Mouse (Mus musculus) yolk sac, embryonic 10.5 days (tissue): ENCODE data around the gene Cacna2d2.

ENCODE experiments used
- DNase-seq: peaks from one replicate; pipeline ENCODE4 v3.0.0-alpha.2; 2017; ENCODE audit warnings: low spot score

Cacna2d2 gene

DNA sequence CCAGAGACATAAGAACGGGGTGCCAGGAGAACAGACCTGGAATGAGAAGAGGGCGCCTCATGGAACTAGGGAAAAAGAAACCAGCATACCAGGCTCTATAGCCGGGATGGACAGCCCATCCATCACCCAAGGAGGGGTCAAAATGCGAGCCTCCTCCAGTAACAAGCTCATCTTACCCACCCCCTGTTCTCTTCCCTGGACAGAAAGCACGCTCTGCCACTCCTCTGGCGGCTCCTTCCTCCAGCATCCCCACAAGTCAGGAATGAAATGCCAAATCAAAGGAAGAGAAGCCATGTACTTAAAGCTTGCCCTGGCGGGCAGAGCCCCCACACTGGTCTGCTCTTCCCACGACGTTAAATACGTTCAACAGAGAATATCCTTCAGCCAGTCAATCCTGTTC lies 141.6 kb downstream of the Cacna2d2 start:
- DNase-seq: no peak

DNA sequence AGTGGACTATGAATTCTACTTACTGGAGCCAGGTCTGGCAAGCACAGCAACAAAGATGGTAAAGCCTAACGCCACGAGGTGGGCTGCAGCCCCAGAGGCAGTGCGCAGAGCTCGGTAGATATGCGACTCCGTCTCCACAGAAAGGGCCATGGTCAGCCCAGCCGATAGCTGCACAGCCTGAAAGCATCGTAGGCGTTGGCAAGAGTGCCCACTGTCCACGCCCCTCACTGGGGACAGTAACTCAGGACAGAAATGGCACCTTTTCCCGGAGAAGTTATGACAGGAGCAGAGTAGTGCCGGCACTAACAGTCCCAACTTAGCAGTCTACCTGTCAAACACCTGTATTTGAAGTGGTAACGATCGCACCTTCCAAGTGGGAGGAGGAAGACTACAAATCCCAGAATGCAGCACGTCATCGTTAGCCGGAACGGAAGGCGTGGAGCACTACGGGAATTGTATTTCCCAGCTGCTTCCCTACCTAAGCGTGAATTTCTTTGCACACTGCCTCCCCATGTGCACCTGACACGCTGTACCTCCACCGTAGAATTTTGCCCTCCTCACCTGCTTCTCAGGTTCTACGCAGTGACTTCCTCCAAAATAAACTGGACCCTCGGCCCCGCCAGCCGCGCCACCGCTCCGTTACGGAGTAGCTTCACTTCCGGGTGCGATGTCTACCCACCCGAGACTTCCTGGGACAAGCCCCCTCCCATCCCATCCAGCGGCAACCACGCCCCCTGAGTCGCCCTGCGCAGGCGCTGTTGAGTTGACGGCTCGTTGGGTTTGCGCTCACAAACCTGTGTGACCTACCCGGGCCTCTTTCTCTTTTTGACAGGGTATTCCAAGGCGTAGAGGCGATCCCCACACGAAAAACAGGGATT lies 142.3 kb downstream of the Cacna2d2 start, which contains the start of the genes Cyb561d2 and Nprl2:
Gene Cyb561d2, minus strand, starts transcription at position 720 of the 878 bp plus-strand sequence.
Gene Nprl2, plus strand, starts transcription at position 753 of the 878 bp plus-strand sequence.
- peak; percentile 96 for DNase-seq

DNA sequence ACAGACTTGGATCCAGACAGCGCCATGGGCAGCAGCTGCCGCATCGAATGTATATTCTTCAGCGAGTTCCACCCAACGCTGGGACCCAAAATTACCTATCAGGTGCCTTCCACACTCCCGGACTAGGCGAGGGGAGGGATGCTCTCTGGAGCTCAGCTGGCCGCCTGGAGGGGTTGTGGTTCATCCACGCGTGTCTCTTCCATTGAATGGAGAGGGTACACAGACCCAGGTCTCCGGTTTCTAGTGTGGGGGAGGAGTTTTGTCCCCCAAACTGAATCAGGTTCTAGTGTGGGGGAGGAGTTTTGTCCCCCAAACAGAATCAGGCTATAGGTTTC lies 142.9 kb downstream of the Cacna2d2 start:
- no peak for DNase-seq

DNA sequence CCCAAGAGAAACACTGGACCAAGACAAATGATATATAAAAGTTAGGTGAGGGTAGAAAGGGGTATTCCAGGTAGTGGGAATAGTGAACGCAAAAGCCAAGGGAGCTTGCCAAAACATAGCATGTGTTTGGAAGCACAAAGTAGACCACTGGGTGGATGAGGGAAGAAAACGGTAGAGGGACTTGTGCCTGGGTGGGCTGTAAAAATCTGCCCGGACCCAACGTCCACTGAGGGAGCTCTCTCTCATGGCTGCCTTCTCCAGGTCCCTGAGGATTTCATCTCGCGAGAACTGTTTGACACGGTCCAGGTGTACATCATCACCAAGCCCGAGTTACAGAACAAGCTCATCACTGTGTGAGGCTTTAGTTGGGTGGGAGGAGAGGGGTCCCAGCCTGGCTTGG lies 143.3 kb downstream of the Cacna2d2 start:
- no peak for DNase-seq

DNA sequence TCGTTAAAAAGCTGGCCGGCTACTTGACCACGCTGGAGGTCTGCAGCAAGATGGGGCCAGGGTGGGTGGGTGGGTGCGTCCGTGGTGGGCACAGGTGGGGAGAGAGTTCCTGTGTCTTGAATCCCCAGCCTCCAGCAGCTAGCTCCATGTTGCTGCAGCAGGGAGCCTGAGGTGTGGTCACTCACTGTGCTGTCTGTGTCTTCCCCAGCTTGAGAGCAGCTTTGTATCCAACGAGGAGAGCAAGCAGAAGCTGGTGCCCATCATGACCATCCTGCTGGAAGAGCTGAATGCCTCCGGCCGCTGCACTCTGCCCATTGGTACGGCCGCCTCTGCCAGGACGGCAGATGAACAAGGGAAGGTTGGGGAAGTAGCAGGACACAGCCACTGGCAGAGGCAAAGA lies 143.9 kb downstream of the Cacna2d2 start:
- DNase-seq: no peak

DNA sequence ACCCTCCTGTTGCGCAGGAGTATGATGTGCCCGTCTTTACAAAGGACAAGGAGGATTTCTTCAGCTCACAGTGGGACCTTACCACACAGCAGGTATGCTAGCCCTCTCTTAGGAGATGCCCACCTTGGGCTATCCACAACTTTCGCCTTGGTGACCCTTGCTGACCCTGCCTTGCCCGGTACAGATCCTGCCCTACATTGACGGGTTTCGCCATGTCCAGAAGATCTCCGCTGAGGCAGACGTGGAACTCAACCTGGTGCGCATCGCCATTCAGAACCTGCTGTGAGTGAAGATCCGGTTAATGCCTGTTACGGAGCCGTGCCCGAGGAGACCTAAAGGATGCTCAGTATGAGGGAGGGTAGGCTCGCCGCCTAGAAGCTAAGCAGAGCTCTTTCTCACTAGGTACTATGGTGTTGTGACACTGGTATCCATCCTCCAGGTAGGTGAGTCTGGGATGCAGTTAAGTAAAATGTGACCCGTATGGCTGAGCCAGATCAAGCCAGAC lies 144.8 kb downstream of the Cacna2d2 start:
- no peak for DNase-seq

DNA sequence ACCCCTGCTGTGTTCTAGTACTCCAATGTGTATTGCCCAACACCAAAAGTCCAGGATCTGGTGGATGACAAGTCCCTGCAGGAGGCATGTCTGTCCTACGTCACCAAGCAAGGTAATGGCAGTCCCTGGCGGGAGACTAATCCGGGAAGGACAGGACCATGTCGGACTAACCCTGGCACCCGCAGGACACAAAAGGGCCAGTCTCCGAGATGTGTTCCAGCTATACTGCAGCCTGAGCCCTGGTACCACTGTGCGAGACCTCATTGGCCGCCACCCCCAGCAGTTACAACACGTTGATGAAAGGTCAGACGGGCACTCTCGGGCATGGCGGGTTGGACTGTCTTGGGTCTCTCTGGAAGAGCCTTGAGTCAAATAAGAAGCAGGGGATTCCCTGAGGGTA lies 145.3 kb downstream of the Cacna2d2 start:
- DNase-seq: no peak

DNA sequence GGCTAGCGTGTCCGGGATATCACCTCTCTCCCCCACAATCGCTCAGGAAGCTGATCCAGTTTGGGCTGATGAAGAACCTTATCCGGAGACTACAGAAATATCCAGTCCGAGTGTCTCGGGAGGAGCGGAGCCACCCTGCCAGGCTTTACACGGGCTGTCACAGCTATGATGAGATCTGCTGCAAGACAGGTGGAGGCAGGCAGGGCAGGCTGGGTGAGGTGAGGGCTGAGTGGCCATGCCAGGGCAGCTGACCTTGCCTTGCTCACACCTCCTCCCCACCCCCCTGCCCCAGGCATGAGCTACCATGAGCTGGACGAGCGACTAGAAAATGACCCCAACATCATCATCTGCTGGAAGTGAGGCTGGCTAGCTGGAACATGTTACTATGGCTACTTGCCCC lies 145.8 kb downstream of the Cacna2d2 start:
- DNase-seq: no peak

DNA sequence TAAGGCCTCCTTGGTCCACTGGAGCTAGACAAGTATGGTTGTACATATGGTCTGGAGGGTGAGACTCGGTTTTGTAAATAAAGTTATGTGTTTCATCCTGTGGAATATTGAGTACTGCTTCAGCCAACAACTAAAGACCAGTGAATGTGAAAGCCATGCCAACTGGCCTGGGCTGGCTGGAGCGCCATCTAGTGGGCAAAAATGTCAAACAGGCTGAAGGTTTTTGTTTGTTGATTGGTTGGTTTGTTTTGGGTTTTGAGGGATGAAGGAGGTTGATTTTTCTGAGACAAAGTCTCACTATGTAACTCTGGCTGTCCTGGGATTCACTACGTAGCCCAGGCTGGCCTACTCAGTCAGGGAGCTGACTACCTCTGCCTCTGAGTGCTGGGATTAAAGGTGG lies 146.2 kb downstream of the Cacna2d2 start:
- DNase-seq: peak; percentile 54

DNA sequence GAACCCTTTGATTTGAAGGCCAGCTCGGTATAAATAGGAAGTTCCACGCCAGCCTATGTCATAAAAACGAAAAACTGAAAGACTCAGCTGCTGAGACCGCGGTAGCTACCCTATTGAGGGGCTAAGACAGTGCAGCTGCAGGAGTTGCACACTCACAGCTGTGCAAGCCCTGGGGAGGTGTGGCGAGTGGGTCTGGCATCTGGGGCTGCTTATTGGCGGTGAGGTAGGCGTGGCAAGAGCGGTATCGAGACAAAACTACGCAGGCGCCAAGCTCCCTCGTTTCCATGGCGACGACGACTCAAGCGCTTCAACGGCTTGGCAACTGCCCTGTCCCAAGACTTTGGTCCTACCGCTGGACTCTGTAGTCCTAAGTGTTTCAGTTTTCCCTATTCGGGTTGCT lies 147.6 kb downstream of the Cacna2d2 start, which contains the start of gene Zmynd10:
Gene Zmynd10, plus strand, starts transcription at position 273 of the 400 bp plus-strand sequence.
- DNase-seq: peak; percentile 83

DNA sequence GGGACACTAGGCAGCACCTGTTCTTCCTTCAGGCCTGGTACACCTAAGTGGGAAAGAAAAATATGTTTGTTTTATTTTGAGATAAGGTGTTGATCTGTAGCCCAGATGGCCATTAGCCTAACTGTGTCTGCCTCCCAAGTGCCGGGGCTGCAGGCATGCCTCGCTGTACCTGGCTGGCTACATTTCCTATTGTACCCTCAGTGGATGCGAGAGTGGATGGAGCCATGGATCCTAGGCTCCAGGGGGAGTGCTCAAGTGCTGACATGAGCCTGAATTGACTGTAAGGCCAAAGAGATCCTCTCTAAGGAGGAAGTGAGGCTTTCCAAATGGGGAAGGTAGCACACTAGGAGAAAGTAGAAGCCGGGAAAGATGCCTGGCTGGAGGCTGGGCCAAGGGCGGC lies 148.5 kb downstream of the Cacna2d2 start:
- DNase-seq: no peak

DNA sequence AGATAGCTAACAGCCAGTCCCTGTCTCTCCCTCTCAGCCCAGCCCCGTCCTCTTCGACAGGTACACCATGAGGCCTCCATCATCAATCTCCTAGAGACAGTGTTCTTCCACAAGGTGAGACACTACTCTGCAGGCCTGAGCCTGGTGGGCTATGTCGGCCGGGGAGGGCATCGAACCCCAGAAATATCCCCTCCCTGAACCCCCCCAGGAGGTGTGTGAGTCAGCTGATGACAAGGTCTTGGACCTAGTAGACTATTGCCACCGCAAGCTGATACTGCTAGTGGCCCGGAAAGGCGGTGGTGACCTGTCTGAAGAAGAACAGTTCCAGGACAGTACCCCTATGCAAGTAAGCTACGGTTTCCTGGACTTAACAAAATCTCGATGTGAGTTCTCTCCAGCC lies 149.4 kb downstream of the Cacna2d2 start:
- no peak for DNase-seq

DNA sequence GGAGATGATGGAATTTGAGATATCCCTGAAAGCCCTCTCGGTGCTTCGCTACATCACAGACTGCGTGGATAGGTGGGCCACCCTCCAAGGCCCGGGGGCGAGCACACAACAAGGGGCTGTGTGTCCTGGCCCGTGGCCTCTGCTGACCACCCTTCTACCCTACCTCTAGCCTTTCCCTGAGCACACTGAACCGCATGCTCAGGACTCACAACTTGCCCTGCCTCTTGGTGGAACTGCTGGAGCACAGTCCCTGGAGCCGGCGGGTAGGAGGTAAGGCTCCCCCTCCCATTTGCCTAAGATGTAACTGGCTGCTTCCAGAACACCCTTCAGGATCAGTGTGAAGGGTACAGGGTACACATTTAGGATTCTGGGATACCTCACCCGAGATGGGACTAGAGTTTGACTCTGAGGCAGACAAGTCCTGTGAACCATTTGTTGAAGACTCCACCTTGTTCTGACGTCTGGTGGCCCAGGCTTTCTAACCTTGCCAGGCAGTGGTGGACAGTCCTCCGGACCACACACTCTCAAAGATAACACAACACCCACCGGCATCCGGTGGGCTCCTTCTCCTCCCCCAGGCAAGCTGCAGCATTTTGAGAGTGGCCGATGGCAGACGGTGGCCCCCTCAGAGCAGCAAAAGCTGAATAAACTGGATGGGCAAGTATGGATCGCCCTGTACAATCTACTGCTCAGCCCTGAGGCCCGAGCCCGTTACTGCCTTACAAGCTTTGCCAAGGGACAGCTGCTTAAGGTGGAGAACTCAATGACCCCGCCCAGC lies 150.1 kb downstream of the Cacna2d2 start:
- no peak for DNase-seq

DNA sequence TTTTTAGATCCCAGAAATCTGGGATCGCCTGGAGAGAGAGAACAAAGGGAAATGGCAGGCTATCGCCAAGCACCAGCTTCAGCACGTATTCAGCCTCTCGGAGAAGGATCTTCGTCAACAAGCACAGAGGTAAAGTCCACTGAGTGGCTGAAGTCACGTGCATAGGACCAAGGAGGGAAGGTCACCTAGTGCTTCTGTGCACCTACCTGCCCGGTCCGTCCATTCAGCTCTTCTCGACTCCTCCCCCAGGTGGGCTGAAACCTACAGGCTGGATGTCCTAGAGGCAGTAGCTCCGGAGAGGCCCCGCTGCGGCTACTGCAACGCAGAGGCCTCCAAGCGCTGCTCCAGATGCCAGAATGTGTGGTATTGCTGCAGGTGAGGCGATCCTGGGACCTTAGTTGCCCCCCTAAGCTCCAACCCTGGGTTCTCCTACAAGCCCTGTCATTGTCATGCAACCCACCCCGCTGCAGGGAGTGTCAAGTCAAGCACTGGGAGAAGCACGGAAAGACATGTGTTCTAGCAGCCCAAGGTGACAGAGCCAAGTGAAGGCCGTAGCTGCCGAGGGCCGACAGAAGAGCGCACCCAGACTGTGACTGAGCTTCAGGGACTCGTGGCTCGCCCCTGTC lies 151.2 kb downstream of the Cacna2d2 start:
- peak; percentile 90 for DNase-seq

DNA sequence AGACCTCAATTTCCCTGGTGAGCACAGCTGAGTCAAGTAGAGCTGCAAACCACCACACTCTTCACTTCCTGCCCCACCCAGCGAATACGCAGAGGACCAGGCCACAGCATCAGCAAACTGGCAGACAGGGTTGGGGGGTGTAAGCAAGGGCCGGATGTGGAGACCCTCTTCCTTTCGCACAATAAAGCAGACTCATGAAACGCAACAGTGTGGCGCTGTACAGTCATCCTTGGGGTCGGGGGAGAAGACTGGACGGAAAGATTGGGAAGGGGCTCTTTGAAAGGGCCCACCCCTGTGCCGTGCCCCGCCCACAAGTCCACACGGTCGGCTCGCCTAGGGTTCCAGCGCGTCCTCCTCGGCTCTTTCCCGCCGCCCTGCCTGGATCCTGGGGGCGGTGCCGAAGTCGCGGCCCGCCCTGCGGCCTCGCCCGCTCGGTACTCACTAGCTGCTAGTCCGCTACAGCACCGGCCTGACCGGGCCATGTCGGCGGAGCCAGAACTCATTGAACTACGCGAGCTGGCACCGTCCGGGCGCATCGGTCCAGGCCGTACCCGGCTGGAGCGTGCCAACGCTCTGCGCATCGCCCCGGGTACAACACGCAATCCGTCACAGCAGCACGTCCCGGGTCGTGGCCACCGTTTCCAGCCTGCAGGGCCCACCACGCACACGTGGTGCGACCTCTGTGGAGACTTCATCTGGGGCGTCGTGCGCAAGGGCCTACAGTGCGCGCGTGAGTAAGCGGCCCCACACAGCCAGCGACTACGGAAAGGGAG lies 151.9 kb downstream of the Cacna2d2 start, which contains the start of gene Rassf1:
Gene Rassf1, plus strand, starts transcription at position 439 of the 773 bp plus-strand sequence.
- peak; percentile 91 for DNase-seq

DNA sequence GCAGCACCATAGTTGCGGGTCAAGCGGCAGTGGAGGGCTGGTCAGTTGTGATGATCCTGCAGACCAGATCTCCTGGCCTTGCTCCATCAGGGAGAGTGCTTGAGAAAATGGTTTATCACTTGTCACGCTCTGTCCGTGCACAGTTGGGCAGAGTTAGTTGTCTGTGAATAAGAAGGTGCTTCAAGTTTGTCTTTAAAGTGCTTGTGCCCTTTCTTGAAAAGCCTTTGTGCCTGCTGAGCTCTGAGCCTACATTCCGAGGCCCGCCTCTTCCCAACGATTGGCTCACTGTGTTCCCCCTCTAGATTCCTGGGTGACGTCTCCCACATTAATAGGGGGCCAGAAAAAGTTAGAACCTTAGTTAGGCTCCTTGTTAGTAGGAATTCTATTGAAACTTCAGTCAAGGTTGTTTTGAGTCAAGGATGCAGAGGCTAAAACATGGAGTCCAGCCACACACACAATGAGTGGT lies 152.5 kb downstream of the Cacna2d2 start:
- peak; percentile 51 for DNase-seq

DNA sequence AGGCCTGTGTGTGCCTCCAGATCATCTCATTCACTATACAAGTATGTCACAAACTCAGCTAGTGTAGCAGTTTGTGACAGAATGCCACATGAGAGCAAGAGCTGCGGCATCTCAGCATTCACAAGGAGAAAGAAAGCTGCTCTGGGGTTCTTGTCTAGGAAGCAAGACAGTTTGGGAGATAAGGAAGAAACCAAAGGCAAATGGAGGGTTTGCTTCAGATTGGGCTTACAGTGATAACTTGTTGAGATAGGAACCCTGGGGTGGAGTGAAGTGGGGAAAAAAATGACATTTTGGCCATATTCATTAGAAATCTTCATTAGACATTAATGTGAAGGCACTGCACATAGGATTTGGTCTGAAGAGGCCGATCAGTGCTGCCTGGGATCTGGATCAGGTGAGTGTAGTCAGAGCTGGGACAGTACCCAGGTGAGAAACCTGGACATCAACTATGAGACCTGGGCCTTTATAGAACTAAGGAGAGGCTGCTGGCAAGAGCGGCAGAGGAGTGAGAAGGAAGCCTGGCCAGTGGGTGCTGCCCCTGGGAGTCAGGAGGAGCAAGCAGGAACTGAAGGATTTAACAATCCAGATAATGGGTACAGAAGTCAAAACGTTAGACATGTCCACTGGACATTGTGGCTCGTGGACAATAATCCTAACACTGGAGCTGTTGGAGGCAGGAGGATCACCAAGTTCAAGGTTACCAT lies 153.4 kb downstream of the Cacna2d2 start:
- DNase-seq: no peak

DNA sequence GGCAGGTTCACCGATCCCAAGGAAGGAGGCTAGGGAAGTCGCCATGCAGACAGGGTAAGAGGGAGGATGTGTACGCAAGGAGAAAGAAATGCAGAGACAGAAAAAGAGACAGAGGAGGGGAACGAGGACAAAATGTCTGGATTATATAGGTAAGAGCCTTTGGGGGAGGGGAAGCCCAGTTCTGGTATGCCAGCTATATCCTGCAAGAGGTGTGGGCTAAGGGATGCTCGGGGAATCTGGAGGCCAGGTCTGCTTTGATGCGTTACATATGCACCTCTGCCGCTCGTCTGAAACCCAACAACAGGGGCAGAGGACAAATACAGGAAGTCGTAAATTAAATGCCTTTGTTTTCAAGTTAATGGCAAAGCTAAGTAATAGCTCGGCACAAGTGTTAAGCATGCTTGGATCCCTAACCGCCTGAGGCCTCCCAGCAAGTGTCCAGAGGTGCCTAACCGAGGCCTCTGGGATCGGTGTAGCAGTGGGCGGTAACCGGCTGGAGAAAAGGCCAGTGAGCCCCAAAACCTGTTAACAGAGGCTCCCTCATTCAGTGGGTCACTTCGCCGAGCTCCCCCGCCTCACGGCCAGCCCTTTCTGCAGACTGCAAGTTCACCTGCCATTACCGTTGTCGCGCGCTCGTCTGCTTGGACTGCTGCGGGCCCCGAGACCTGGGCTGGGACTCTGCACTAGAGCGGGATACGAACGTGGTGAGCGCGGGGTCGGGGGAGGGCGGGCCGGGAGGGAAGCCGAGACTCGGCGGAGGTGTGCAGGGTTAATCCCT lies 154.3 kb downstream of the Cacna2d2 start:
- DNase-seq: no peak

DNA sequence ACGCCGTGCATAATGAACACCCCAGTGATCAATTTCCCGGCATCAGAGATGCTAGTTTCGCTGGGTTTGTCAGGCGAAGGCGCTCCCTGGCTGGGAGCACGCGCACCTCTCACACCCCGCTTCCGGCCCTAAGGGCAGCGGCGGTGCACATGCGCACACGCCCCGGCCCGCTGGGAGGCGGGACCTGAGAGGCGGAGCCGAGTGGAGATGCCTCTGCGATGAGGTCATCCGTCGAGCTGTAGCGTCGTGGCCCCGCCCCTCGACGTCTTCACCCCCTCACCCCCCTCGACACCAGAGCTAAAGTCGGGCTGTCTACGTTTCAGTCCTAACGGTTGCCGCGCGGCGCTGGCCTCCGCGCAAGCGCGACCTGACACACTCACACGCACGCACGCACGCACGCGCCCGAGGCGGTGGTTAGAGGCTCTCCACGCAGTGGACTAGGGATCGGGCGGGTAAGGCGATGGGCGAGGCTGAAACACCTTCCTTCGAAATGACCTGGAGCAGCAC lies 155.0 kb downstream of the Cacna2d2 start:
- DNase-seq: peak; percentile 98

DNA sequence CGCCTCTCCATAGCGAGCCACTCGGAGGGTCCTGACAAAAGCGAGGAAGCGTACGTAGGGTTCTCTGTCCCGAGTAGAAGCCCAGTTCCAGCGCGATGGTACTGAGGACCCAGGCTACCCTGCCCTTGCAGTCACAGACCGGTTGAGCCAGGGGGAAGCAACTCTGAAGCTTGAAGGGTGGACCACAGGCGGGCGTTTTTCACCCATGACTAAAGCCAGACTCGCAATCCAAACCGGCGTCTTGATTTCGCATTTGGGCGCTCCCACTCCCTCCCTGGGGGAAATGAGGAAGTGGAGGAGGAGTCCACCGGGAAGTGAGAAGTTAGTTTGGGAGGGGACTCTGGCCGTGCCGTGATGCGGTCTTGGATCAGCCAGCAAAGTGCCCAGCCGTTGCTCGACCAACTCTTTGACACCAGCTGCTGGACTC lies 155.6 kb downstream of the Cacna2d2 start:
- DNase-seq: peak; percentile 73
